Mouse (Mus musculus) erythroblast, adult 5-6 weeks (primary cell): ENCODE results near the gene Ccdc71. TPM values are rescaled to one million over a fixed set of nuclear protein-coding genes. Genes with fewer than 3 reads are reported as not detected.
A peak's percentile ranks its signal among the peaks of the same experiment; 100 is the strongest.

ENCODE experiments used
- ATAC-seq: replicated peaks from 2 replicates; pipeline ENCODE4 v1.8.0; 2016; ENCODE audit warnings: moderate number of reproducible peaks, mild to moderate bottlenecking, moderate TSS enrichment, inconsistent platforms; ENCODE audit not compliant: poor library complexity, low FRiP score, severe bottlenecking
- total RNA-seq, 2 experiments: library from RNA; stranded (forward) in 1 of 2; stranded (reverse) in 1 of 2; fragments of 150-400 nt in 1 of 2; fragments of 200-764, 138-1000 nt in 1 of 2; gene quantifications; 2 replicates each; pipeline versions ENCODE4 v1.2.3 to v1.2.4; 2015 to 2017; ENCODE audit warnings: low replicate concordance in 2 of 2

Ccdc71 gene
- total RNA-seq, 2 experiments from 2014 or later = 5.8 to 21.7 TPM

GRCm38 (mm10) chr9:108486973-108487530 is 26.7 kb downstream of the Ccdc71 start:
- no peak for ATAC-seq

- no peak for ATAC-seq
These were observed 28.1 kb downstream of the Ccdc71 start for GRCm38 (mm10) chr9:108488403-108488802.

GRCm38 (mm10) chr9:108489215-108489614 is 28.9 kb downstream of the Ccdc71 start:
- no peak for ATAC-seq

- ATAC-seq = no peak; the same call in 1 of the 2 replicates
These were observed 29.6 kb downstream of the Ccdc71 start for GRCm38 (mm10) chr9:108489702-108490558.

GRCm38 (mm10) chr9:108490559-108491285 is 30.4 kb downstream of the Ccdc71 start, which contains the start of gene Usp19:
Usp19 (plus strand) TSS chr9:108490602.
- ATAC-seq = peak; percentile 78

GRCm38 (mm10) chr9:108491286-108491580 is 30.9 kb downstream of the Ccdc71 start:
- ATAC-seq = no peak; the same call in 1 of the 2 replicates

- ATAC-seq = peak; percentile 44
These were observed 31.9 kb downstream of the Ccdc71 start for GRCm38 (mm10) chr9:108492043-108492750.

GRCm38 (mm10) chr9:108493246-108493645 is 32.9 kb downstream of the Ccdc71 start:
- ATAC-seq = no peak

- ATAC-seq = no peak
These were observed 34.0 kb downstream of the Ccdc71 start for GRCm38 (mm10) chr9:108494146-108494825.

- ATAC-seq = no peak
These were observed 34.6 kb downstream of the Ccdc71 start for GRCm38 (mm10) chr9:108494905-108495304.

GRCm38 (mm10) chr9:108499231-108499630 is 38.9 kb downstream of the Ccdc71 start:
- no peak for ATAC-seq

GRCm38 (mm10) chr9:108499943-108500342 is 39.6 kb downstream of the Ccdc71 start:
- ATAC-seq = no peak

- no peak for ATAC-seq
These were observed 46.6 kb downstream of the Ccdc71 start for GRCm38 (mm10) chr9:108506901-108507300.

GRCm38 (mm10) chr9:108507619-108508434 is 47.5 kb downstream of the Ccdc71 start, which contains the start of gene Qars:
Qars (plus strand) TSS chr9:108507706.
- ATAC-seq = peak; percentile 97

GRCm38 (mm10) chr9:108508776-108509175 is 48.4 kb downstream of the Ccdc71 start:
- ATAC-seq = no peak
